Mouse (Mus musculus) hindbrain, embryonic 12.5 days (tissue): ENCODE measurements around the gene Nr2f2. TPM values are rescaled to one million over a fixed set of nuclear protein-coding genes. Genes with fewer than 3 reads are reported as not detected.
A peak's percentile ranks its signal among the peaks of the same experiment; 100 is the strongest.

ENCODE experiments used
- ATAC-seq: fragments of 200-750 bp; cut with Nextera tagmentation; 2 replicates; pipeline ENCODE4 v1.8.0; 2017; ENCODE audit warnings: moderate TSS enrichment; ENCODE audit not compliant: low FRiP score
- H3K27ac ChIP-seq: fragments of 300-500 bp; sonication (generic); 2 replicates; pipeline ENCODE4 v1.5.1; 2016; ENCODE audit warnings: mild to moderate bottlenecking
- H3K27me3 ChIP-seq: fragments of 300-500 bp; sonication (generic); 2 replicates; pipeline ENCODE4 v1.6.1; 2016; ENCODE audit warnings: mild to moderate bottlenecking
- H3K36me3 ChIP-seq: fragments of 300-500 bp; sonication (generic); 2 replicates; pipeline ENCODE4 v1.6.1; 2016; ENCODE audit warnings: mild to moderate bottlenecking
- H3K4me1 ChIP-seq: fragments of 300-500 bp; sonication (generic); 2 replicates; pipeline ENCODE4 v1.6.1; 2016
- H3K4me2 ChIP-seq: fragments of 300-500 bp; sonication (generic); replicated peaks from 2 replicates; pipeline ENCODE4 v1.6.1; 2016; ENCODE audit warnings: mild to moderate bottlenecking
- H3K4me3 ChIP-seq: fragments of 300-500 bp; sonication (generic); 2 replicates; pipeline ENCODE4 v1.5.1; 2016; ENCODE audit warnings: mild to moderate bottlenecking
- H3K9ac ChIP-seq: fragments of 300-500 bp; sonication (generic); 2 replicates; pipeline ENCODE4 v1.6.1; 2016; ENCODE audit warnings: mild to moderate bottlenecking, moderate library complexity
- H3K9me3 ChIP-seq: fragments of 300-500 bp; sonication (generic); replicated peaks from 2 replicates; pipeline ENCODE4 v1.6.1; 2016; ENCODE audit warnings: mild to moderate bottlenecking
- WGBS: fragments of 180-500 bp; shearing (Covaris S2); methylation state at CpG from one replicate; pipeline ENCODE4 v1.1.7; 2016; 5-methylcytosine and 5-hydroxymethylcytosine counted together
- polyA plus RNA-seq: library from polyadenylated mRNA; unstranded; fragments of >200 nt; fragmentation: Nextera tagmentation; extraction: Ambion mirVana; gene quantifications from 2 replicates; pipeline ENCODE4 v1.2.1, GENCODE M21; 2016

The Nr2f2 gene
- polyA plus RNA-seq, 1 experiment from 2014 or later: 146 TPM

DNA sequence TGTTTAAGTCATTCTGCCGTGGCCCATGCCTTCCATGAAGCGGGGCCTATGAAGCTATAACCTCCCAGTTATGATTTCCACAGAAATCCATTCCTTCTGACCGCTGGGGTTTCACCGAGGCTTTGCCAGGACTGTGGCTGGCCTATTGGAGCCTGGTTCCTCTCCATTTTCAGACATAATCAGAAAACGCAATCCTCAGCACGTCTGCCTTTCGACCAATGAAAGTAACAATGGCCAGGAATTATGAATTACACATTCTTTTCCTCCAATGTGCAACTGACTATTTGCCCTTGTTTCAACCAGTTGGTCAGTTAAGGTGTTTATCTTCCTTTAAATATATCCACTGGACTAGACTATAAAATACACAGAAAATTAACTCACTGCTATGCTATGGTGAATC, 31.1 kb downstream of the Nr2f2 start:
- Histone ChIP-seq H3K4me1 (peaks cover 46% of the 10 kb centered on the region), H3K4me2 (peak overlapping the region; percentile 77), H3K36me3 (no peaks in the 10 kb centered on the region), H3K9me3 (no peaks in the 10 kb centered on the region), H3K27me3 (peaks cover 88% of the 10 kb centered on the region), H3K4me3 (peak overlapping the region; percentile 25; the same call in 1 of the 2 replicates), H3K27ac (peak overlapping the region; percentile 30; the same call in 1 of the 2 replicates), H3K9ac (peak overlapping the region; percentile 33; the same call in 1 of the 2 replicates)
- no peak for ATAC-seq
- WGBS: 12% methylated on average over 7 of the region's 7 CpGs

DNA sequence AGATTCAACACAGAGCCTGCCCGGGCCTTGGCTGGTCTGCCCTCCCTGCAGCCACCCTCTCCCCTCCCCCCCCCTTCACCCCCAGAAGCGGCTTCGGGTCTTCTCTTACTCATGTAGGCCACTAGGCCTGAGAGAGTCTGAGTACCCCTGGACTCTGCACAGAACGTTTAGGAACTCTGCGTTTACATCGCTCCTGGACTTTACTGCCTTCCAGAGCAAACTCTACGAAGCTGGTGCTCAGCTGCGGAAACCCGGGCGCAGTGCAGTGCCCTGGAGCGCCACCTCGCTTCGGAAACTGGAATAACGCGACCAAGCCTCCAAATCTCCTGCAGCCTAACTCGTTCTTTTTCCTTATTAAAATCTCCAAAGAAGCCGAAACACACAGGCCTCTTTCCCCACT, 31.7 kb downstream of the Nr2f2 start:
- Histone ChIP-seq H3K27ac (peak overlapping the region; percentile 36; the same call in 1 of the 2 replicates), H3K4me2 (peak overlapping the region; percentile 77), H3K9ac (peak overlapping the region; percentile 47), H3K4me3 (peak overlapping the region; percentile 25), H3K9me3 (no peaks in the 10 kb centered on the region), H3K4me1 (peaks cover 47% of the 10 kb centered on the region), H3K36me3 (no peaks in the 10 kb centered on the region), H3K27me3 (peaks cover 88% of the 10 kb centered on the region)
- WGBS: under 1% methylated on average over 17 of the region's 17 CpGs
- peak; percentile 46 for ATAC-seq

DNA sequence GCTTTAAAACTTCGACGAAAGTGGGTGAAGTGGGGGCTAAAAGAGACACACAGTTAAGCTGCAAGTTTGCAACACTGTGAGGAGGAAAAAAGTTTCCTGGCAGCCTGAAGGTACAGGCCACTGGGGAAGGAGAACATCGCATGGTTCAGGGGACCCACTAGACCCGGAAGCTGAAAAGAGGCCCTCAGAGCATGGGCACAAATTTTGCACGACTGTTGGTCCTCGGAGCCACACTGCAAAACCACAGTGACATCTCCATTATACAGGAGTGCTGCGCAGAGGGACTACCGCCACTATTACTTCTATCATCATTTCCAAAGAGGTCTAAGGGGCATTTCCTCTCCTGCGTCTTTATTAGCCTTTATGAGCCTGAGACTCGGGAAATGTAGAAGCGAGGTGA, 32.7 kb downstream of the Nr2f2 start:
- no peak for ATAC-seq
- Histone ChIP-seq H3K4me2 (peak overlapping the region; percentile 77), H3K9me3 (no peaks in the 10 kb centered on the region), H3K4me3 (0 out of 2 replicates have a peak overlapping the region, but pooled peaks have one; percentile 25), H3K36me3 (no peaks in the 10 kb centered on the region), H3K4me1 (peaks cover 50% of the 10 kb centered on the region), H3K9ac (no peak overlapping the region), H3K27ac (peak overlapping the region; percentile 55), H3K27me3 (peaks cover 87% of the 10 kb centered on the region)
- WGBS: 4% methylated on average over 11 of the region's 11 CpGs

DNA sequence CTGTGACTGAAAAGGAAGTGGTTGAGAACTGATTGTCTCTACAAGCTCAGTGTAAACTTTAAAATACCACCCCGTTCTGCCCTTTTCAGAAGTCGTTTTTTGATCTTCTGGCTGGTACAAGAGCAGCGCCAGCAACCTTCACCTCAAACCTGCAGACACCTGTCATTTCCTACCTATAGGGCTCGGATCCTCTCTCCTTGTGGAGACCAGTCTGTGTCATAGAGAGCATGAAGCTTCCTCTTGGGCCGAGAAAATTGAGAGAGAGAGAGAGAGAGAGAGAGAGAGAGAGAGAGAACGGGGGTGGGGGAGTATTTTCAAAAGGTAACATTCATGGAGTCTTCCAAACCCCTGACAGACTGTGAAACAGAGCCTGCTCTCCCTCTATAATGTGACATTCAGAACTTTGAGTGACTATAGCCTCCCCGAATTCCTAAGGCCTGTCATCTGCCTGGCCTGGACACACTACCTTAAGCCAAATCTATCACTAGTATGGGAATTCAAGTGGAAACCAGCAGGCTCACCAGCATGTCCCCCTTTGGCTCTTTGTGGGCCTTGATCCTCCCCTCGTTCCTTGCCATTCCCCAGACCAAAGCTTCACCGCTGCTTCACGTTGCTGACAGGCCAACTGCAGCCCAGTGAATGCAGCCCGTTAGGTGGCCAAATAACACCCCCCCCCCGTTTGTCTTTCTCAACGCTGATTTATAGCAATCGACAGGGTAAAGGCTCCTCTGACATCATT, 33.4 kb downstream of the Nr2f2 start:
- Histone ChIP-seq H3K9me3 (no peaks in the 10 kb centered on the region), H3K4me3 (no peak overlapping the region), H3K4me2 (peak overlapping the region; percentile 77), H3K4me1 (peaks cover 50% of the 10 kb centered on the region), H3K27ac (peak overlapping the region; percentile 58; the same call in 1 of the 2 replicates), H3K36me3 (no peaks in the 10 kb centered on the region), H3K9ac (0 out of 2 replicates have a peak overlapping the region, but pooled peaks have one; percentile 18), H3K27me3 (peaks cover 85% of the 10 kb centered on the region)
- ATAC-seq: no peak
- 8% methylated on average over 14 of the region's 14 CpGs for WGBS

DNA sequence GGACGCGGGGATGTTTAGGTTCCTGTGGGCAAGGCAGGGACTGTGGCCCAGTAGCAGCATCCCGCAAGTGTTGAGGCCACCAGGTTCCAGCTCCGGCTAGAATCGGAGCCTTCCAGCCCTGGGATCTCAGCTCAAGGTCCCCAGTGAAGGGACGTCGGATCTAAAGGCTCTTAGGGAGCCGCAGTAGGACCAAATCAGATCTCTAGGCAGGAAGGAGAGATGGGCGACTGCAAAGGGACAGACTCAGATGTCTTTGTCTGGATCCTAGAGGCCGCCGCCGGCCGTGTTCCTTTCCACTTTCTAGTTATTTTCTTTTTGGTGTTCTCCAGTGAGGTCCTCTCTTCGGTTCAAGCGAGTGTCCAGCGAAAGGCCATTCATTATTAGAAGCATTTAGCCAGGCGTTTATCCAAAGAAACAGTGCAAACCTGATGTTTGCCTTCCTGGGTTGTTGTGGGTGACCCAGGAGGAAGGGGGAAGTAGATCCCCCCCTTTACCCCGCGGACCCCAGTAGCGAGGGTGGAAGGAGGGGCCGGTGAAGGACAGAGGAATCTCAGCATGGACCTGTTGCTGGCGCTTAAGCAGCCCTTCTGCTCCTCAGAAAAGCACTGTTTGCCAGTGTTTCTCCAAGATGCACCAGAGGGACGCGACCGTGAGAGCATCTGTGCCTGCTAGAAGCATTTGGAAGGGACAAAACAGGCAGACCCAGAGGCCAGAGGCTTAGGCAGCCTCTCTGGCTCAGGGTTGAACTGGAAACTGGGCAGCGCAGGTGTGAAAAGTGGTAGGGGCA, 34.3 kb downstream of the Nr2f2 start:
- Histone ChIP-seq H3K27me3 (peaks cover 84% of the 10 kb centered on the region), H3K9me3 (no peaks in the 10 kb centered on the region), H3K4me2 (peak overlapping the region; percentile 77), H3K27ac (peak overlapping the region; percentile 86), H3K9ac (peak overlapping the region; percentile 33), H3K36me3 (no peaks in the 10 kb centered on the region), H3K4me3 (peak overlapping the region; percentile 37), H3K4me1 (peaks cover 44% of the 10 kb centered on the region)
- WGBS: 2% methylated on average over 26 of the region's 26 CpGs
- ATAC-seq: no peak

DNA sequence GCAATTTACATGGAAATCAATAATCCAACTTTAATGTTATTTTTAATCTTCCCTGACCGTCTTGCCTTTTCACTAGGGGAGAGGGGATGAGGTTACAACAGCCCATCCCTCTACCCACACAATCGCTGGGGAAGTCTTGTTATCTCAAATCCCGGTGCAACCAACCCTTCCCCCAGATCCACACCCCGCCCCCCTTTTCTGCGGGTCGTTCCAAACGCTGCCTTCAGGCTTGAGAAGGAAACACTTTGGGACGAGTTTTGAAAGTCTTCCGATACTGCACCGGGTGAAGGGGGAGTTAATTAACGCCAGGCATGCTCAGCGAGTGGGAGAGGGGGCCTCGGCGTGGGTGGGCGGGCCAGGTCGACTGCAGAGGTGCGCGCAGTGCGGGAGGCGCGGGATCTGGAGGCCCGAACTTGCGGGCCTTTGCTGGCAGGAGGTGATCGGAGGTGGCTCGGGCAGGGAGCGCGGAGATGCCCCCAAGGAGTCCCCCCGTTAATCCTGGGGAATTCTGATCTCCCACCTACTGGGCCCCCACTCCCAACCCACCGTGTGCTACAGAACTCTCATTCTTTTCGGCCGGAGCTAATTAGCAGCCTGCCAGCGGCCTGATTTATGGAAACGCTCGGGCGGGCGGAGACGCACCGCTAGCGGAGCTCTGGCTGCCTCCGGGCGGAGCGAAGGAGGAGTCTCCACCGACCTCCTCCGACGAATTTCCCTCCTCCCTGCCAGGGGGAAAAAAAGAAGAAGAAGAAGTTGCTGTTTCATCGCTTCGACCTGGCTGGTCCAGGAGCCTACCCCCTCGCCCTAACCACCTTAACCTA, 35.1 kb downstream of the Nr2f2 start:
- peak overlapping the region; percentile 77 for H3K4me2 ChIP-seq
- no peaks in the 10 kb centered on the region for H3K9me3 ChIP-seq
- peak; percentile 73 for ATAC-seq
- peak overlapping the region; percentile 33 for H3K9ac ChIP-seq
- H3K27ac ChIP-seq: peak overlapping the region; percentile 86
- no peaks in the 10 kb centered on the region for H3K36me3 ChIP-seq
- H3K27me3 ChIP-seq: peaks cover 84% of the 10 kb centered on the region
- H3K4me3 ChIP-seq: peak overlapping the region; percentile 37
- under 1% methylated on average over 45 of the region's 48 CpGs for WGBS
- peaks cover 46% of the 10 kb centered on the region for H3K4me1 ChIP-seq

DNA sequence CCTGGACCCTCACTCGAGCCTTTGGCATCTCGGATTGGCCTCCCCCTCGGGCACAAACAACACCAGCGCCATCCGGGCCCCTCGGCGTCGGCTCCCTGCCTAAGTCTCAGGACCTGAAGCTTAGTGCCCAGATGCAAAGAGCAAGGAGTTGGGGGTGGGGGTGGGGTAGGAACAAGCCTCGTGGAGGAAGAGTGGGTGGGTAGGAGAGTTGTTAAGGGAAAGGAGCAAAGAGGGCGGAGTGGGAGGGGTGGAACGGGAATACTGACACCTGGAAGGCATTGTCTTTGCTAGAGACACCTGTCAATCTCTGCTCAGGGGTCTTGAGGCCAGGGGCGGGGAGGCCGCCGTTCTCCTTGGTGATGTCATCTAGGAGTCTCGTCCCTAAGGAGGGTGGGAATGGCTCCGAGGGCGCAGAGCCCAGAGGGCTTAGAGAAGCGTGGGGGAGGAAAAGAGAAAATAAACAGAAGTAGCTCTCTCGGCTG, 35.7 kb downstream of the Nr2f2 start:
- ATAC-seq: peak; percentile 49; the same call in 1 of the 2 replicates
- Histone ChIP-seq H3K9ac (peak overlapping the region; percentile 41; the same call in 1 of the 2 replicates), H3K4me1 (peaks cover 48% of the 10 kb centered on the region), H3K27ac (peak overlapping the region; percentile 86), H3K4me3 (peak overlapping the region; percentile 37), H3K4me2 (peak overlapping the region; percentile 77), H3K9me3 (no peaks in the 10 kb centered on the region), H3K36me3 (no peaks in the 10 kb centered on the region), H3K27me3 (peaks cover 84% of the 10 kb centered on the region)
- under 1% methylated on average over 19 of the region's 19 CpGs for WGBS

DNA sequence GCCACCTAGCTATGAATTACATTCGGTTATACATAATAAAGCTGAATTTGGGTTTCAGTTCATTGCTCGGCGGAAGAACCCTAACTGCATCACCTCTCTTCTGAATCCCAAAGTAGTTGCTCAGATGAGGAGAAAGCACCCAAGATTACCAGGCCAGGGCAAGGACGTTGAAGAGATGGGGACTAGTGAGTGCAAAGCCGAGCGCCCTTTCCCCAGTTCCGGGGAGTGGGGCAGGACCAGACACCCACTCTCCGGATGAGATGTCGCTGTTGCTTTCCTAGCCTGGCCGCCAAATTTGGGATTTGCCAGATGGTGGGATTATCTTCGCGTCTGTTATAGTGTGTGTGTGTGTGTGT, 36.4 kb downstream of the Nr2f2 start:
- Histone ChIP-seq H3K36me3 (no peaks in the 10 kb centered on the region), H3K4me3 (peak overlapping the region; percentile 37), H3K9ac (peak overlapping the region; percentile 41), H3K4me1 (peaks cover 52% of the 10 kb centered on the region), H3K4me2 (peak overlapping the region; percentile 77), H3K27ac (peak overlapping the region; percentile 86), H3K9me3 (no peaks in the 10 kb centered on the region), H3K27me3 (peaks cover 85% of the 10 kb centered on the region)
- WGBS: 2% methylated on average over 12 of the region's 12 CpGs
- no peak for ATAC-seq

DNA sequence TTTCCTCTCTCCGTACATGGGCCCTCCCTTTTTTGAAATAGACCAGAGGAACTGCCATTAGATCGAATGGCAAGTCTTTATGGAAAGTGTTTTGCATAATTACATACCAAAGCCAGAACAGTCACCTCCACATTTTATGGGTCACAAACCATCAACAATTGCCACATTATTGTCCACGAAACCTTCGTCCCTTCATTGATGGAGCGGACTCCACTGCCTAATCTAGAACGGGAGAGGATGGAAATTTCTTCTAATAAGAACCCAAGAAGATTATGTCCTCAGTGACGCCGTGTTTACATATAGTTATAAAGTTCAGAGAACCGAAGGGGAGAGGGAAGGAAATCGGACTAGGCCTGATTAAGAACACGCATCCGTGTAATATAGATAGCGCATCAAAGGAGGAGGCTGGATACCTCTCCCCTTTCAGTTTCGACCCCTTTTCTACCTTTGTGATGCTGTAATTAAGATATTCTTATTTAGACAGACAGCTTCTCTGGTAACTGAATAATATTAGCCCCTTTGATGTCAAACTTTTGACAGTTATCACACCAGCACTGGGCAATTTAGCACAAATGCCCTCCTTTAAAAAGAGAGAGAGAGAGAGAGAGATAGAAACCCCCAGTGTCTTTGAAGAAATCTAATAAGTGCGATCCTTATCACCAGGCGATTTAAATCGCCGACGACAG, 36.9 kb downstream of the Nr2f2 start:
- no peaks in the 10 kb centered on the region for H3K36me3 ChIP-seq
- 6% methylated on average over 19 of the region's 19 CpGs for WGBS
- H3K4me3 ChIP-seq: peak overlapping the region; percentile 37
- ATAC-seq: no peak
- H3K27ac ChIP-seq: peak overlapping the region; percentile 86
- H3K4me1 ChIP-seq: peaks cover 52% of the 10 kb centered on the region
- H3K9me3 ChIP-seq: no peaks in the 10 kb centered on the region
- H3K4me2 ChIP-seq: peak overlapping the region; percentile 77
- H3K9ac ChIP-seq: peak overlapping the region; percentile 41; the same call in 1 of the 2 replicates
- H3K27me3 ChIP-seq: peaks cover 85% of the 10 kb centered on the region

DNA sequence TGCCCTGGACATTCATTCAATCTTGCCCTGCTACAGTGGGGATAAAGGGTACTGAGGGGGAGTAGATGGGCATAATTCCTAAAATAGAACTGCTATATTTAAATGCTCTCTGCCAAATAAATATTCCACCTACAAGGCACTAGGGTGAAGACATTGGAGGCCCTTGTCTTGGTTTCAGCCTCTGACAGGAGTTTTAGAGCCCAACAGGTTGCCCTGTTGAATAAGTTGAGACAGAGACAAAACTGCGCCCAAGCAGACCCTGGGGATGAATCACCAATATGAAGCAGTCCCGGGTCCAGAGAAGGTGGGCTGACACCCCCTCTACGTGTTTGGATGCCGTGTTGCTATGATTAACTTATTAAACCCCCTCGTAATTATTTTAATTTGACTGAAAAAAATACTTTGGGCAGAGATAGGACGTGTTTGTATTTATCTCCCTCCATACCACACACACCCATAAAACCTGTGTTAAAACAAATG, 37.5 kb downstream of the Nr2f2 start:
- Histone ChIP-seq H3K27ac (0 out of 2 replicates have a peak overlapping the region, but pooled peaks have one; percentile 17), H3K9ac (no peak overlapping the region), H3K4me3 (no peak overlapping the region), H3K36me3 (no peaks in the 10 kb centered on the region), H3K4me2 (peak overlapping the region; percentile 77), H3K4me1 (peaks cover 52% of the 10 kb centered on the region), H3K27me3 (peaks cover 86% of the 10 kb centered on the region), H3K9me3 (no peaks in the 10 kb centered on the region)
- no peak for ATAC-seq
- 8% methylated on average over 6 of the region's 6 CpGs for WGBS
